Mouse (Mus musculus): ENCODE data around the gene Per2. TPM values are rescaled to one million over a fixed set of nuclear protein-coding genes. Genes with fewer than 3 reads are reported as not detected.
"Not testable (repeated sequence)": the region's sequence is repeated elsewhere in the genome, so short reads cannot be mapped to it uniquely, and the experiment has no call there.

Gene Per2
- polyA plus RNA-seq, 1 experiment from 2014 or later, result 7.2 TPM

- no peaks in the 10 kb centered on the region for H3K9me3 ChIP-seq (ENCODE audit: control insufficient read depth)
- ATAC-seq, result no peak
- no peak for TF ChIP-seq CTCF (IDR thresholded peaks at IDR 0.05; ENCODE audit: low read depth)
Measured at GRCm38 (mm10) chr1:91482616-91483211, 23.6 kb upstream of the Per2 start.

GRCm38 (mm10) chr1:91478958-91479357, 19.8 kb upstream of the Per2 start:
- WGBS, result 98% methylated on average over 1 of the region's 1 CpGs
- TF ChIP-seq CTCF (IDR thresholded peaks at IDR 0.05; ENCODE audit: low read depth), result peak; percentile 12; the same call in 1 of the 2 replicates
- no peak for ATAC-seq
- no peaks in the 10 kb centered on the region for H3K36me3 ChIP-seq (ENCODE audit: control insufficient read depth, insufficient read depth)
- H3K9me3 ChIP-seq (ENCODE audit: control insufficient read depth), result no peaks in the 10 kb centered on the region
- no peak overlapping the region for H3K4me2 ChIP-seq (replicated peaks; ENCODE audit: low read depth)
- H3K9ac ChIP-seq (ENCODE audit: low read depth, low read length), result no peak overlapping the region
- H3K27ac ChIP-seq (ENCODE audit: low read depth, low read length), result no peak overlapping the region
- no peak overlapping the region for H3K4me3 ChIP-seq (ENCODE audit: low read depth, low read length)
- H3K27me3 ChIP-seq (replicated peaks; ENCODE audit: control insufficient read depth, insufficient read depth, low read length), result no peaks in the 10 kb centered on the region
- no peaks in the 10 kb centered on the region for H3K4me1 ChIP-seq (replicated peaks; ENCODE audit: control insufficient read depth, insufficient read depth, low read length)

More at GRCm38 (mm10) chr1:91482616-91483211, 23.6 kb upstream of the Per2 start:
- 62% methylated on average over 7 of the region's 7 CpGs for WGBS
- no peaks in the 10 kb centered on the region for H3K36me3 ChIP-seq (ENCODE audit: control insufficient read depth, insufficient read depth)
- no peaks in the 10 kb centered on the region for H3K27me3 ChIP-seq (replicated peaks; ENCODE audit: control insufficient read depth, insufficient read depth, low read length)
- H3K4me3 ChIP-seq (ENCODE audit: low read depth, low read length), result no peak overlapping the region
- no peak overlapping the region for H3K9ac ChIP-seq (ENCODE audit: low read depth, low read length)
- no peak overlapping the region for H3K27ac ChIP-seq (ENCODE audit: low read depth, low read length)
- H3K4me2 ChIP-seq (replicated peaks; ENCODE audit: low read depth), result no peak overlapping the region
- H3K4me1 ChIP-seq (replicated peaks; ENCODE audit: control insufficient read depth, insufficient read depth, low read length), result no peaks in the 10 kb centered on the region

- 96% methylated on average over 9 of the region's 13 CpGs for WGBS
- H3K36me3 ChIP-seq (ENCODE audit: control insufficient read depth, insufficient read depth); H3K4me1 ChIP-seq (replicated peaks; ENCODE audit: control insufficient read depth, insufficient read depth, low read length); H3K9ac ChIP-seq (ENCODE audit: low read depth, low read length); ATAC-seq; H3K27me3 ChIP-seq (replicated peaks; ENCODE audit: control insufficient read depth, insufficient read depth, low read length); H3K9me3 ChIP-seq (ENCODE audit: control insufficient read depth); H3K4me3 ChIP-seq (ENCODE audit: low read depth, low read length); H3K27ac ChIP-seq (ENCODE audit: low read depth, low read length); H3K4me2 ChIP-seq (replicated peaks; ENCODE audit: low read depth): not testable (repeated sequence)
Measured at GRCm38 (mm10) chr1:91478145-91478544, 19.0 kb upstream of the Per2 start.

GRCm38 (mm10) chr1:91469888-91470419, 10.8 kb upstream of the Per2 start:
- TF ChIP-seq CTCF (IDR thresholded peaks at IDR 0.05; ENCODE audit: low read depth), result no peak
- no peaks in the 10 kb centered on the region for H3K27me3 ChIP-seq (replicated peaks; ENCODE audit: control insufficient read depth, insufficient read depth, low read length)
- H3K36me3 ChIP-seq (ENCODE audit: control insufficient read depth, insufficient read depth), result no peaks in the 10 kb centered on the region
- H3K9me3 ChIP-seq (ENCODE audit: control insufficient read depth), result no peaks in the 10 kb centered on the region
- H3K9ac ChIP-seq (ENCODE audit: low read depth, low read length), result no peak overlapping the region
- no peak overlapping the region for H3K4me3 ChIP-seq (ENCODE audit: low read depth, low read length)
- H3K4me1 ChIP-seq (replicated peaks; ENCODE audit: control insufficient read depth, insufficient read depth, low read length), result peaks cover 9% of the 10 kb centered on the region
- WGBS, result 77% methylated on average over 4 of the region's 4 CpGs
- ATAC-seq, result no peak
- no peak overlapping the region for H3K27ac ChIP-seq (ENCODE audit: low read depth, low read length)
- H3K4me2 ChIP-seq (replicated peaks; ENCODE audit: low read depth), result no peak overlapping the region

- ATAC-seq, result no peak
- H3K9ac ChIP-seq (ENCODE audit: low read depth, low read length), result no peak overlapping the region
- H3K27ac ChIP-seq (ENCODE audit: low read depth, low read length), result peak overlapping the region; percentile 95; the same call in 1 of the 2 replicates
- H3K4me3 ChIP-seq (ENCODE audit: low read depth, low read length), result no peak overlapping the region
- no peak for TF ChIP-seq CTCF (IDR thresholded peaks at IDR 0.05; ENCODE audit: low read depth)
- no peak overlapping the region for H3K4me2 ChIP-seq (replicated peaks; ENCODE audit: low read depth)
- no peaks in the 10 kb centered on the region for H3K27me3 ChIP-seq (replicated peaks; ENCODE audit: control insufficient read depth, insufficient read depth, low read length)
- WGBS, result 89% methylated on average over 6 of the region's 6 CpGs
- no peaks in the 10 kb centered on the region for H3K9me3 ChIP-seq (ENCODE audit: control insufficient read depth)
- H3K4me1 ChIP-seq (replicated peaks; ENCODE audit: control insufficient read depth, insufficient read depth, low read length), result peaks cover 11% of the 10 kb centered on the region
- H3K36me3 ChIP-seq (ENCODE audit: control insufficient read depth, insufficient read depth), result no peaks in the 10 kb centered on the region
Measured at GRCm38 (mm10) chr1:91466186-91466585, 7.1 kb upstream of the Per2 start.

GRCm38 (mm10) chr1:91465244-91465643, 6.1 kb upstream of the Per2 start:
- 0 out of 2 replicates have a peak overlapping the region, but pooled peaks have one; percentile 9 for H3K4me3 ChIP-seq (ENCODE audit: low read depth, low read length)
- H3K27me3 ChIP-seq (replicated peaks; ENCODE audit: control insufficient read depth, insufficient read depth, low read length), result no peaks in the 10 kb centered on the region
- H3K9me3 ChIP-seq (ENCODE audit: control insufficient read depth), result no peaks in the 10 kb centered on the region
- no peak for TF ChIP-seq CTCF (IDR thresholded peaks at IDR 0.05; ENCODE audit: low read depth)
- peaks cover 11% of the 10 kb centered on the region for H3K4me1 ChIP-seq (replicated peaks; ENCODE audit: control insufficient read depth, insufficient read depth, low read length)
- H3K36me3 ChIP-seq (ENCODE audit: control insufficient read depth, insufficient read depth), result no peaks in the 10 kb centered on the region
- H3K4me2 ChIP-seq (replicated peaks; ENCODE audit: low read depth), result peak overlapping the region; percentile 56
- peak; percentile 19; the same call in 1 of the 2 replicates for ATAC-seq
- peak overlapping the region; percentile 13; the same call in 1 of the 2 replicates for H3K9ac ChIP-seq (ENCODE audit: low read depth, low read length)
- 4% methylated on average over 1 of the region's 1 CpGs for WGBS
- peak overlapping the region; percentile 95 for H3K27ac ChIP-seq (ENCODE audit: low read depth, low read length)
